Mouse (Mus musculus) T-cell, adult 2 months (primary cell): ENCODE data around the gene Csgalnact2.

Source experiments
- DNase-seq: peaks from one replicate; pipeline ENCODE4 v3.0.0; 2022; ENCODE audit warnings: low spot score

Csgalnact2 gene

DNA sequence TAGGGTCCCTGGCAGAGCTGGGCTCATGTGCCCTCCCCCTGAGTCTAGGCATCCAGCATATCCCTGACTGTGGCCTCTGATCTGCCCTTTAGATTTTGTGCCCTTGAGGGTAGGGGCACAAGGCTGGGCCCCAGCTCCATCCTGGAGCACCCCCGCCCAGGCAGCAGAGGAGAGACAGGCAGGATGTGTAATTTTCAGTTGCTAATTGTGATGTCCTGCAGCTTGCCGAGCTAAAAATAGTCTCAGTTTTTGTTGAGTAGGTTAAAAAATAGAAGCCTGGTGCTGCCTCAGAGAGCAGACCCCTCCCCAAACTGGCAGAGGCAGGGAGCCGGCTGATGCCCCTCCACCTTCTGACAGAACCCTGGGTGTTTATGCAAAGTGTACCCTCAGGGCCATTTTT is 64.8 kb downstream of the Csgalnact2 start:
- DNase-seq = no peak

DNA sequence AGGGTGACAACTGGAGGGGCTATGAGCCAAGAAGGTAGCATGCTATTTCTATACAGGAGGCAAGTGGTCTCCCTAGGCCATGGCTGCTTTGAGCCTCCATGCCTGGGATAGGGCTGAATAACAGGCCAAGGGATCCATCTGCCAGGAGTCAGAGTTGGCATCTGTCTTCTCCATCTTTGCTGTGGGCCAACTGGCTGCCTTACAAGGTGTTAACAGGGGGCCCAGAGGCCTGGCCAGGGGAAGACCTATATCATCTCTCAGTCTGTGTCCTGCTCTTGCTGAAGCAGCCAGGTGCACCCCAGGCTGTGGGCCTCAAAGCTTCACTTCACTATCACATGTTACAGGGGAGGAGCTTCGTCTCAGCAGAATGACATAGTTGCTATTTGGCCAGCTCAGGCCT is 66.8 kb downstream of the Csgalnact2 start:
- no peak for DNase-seq

DNA sequence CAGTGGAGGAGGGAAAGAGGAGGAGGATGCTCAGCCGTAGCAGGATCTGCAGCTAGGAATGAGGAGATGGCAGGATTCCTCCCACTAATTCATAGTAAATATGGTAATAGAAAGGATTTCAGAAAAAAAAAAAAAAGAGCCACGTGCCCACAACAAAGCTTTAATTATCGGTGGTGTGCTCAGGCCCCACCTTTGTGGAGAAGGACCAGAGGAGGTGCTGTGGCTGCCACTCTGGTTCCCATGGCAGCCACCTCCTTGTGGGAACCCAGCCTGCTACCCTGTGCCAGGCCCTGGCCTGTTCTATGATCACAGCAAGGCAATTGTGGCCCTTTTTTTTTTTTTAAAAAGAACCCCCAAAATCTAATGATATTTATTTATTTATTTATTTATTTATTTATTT is 67.5 kb downstream of the Csgalnact2 start:
- no peak for DNase-seq

DNA sequence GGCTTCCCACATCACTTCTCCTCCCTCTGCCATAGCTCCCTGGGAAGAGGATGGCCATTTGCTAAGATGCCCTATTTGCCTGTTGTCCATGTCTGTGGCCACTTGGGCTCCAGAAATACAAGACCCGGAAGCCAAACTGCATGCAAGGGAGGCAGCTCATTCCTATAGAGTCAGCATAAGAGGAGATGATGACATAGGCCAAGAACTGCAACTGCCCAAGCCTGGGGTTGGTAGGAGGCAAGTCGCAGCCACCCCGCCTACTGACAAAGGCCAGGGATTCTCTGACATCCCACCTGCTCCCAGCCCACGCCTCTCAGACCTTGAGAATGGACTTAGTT is 68.0 kb downstream of the Csgalnact2 start:
- no peak for DNase-seq

DNA sequence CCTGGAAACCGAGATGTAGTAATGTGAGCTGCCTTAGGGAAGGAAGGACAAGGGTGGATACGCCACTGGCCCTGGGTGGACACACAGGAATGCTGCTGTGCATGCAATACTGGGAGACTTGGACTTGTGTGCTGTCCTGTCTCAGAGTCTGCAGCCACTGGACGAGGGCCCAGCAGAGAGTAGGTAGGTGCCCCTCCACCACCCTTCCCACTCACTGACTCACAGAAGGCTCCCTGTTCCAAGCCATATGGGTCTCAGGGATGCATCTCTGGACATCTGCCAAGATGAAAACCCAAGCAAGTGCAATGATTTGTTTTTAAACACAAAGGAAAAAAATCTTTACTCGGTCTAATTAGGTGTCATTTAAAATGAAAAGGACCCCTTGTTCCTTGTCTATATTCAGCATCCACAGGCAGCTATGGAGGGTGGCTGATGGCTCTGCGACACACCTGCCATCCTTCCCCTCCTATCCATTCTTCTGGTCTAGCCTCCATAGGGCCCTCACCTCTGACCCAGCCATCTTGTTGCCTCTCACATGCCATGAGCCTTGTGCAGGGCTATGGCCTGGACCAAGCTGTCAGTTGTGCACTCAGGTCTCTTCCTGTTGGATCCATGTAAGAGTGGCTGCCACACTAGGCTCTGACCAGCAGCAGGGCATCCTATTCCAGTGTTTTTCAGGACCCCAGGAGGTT is 68.5 kb downstream of the Csgalnact2 start:
- DNase-seq = no peak

DNA sequence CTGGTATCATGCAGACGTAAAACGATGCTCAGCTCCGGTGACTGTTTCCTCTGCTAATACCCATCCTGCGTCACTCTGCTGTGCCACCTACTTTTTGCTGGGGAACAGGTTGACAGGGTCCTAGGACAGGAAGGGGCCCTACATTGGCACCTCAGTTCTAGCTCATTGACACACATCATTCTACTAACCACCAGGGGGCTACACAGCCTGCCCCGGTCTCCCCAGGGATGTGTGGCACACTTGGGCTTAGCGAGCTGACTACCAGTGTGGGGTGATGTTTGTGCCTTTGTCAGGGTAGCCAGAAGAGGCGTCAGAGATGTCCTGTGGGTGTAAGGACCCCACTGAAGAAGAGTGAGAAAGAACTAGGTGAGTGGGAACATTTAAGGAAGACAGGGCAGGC is 71.2 kb downstream of the Csgalnact2 start:
- DNase-seq = no peak

DNA sequence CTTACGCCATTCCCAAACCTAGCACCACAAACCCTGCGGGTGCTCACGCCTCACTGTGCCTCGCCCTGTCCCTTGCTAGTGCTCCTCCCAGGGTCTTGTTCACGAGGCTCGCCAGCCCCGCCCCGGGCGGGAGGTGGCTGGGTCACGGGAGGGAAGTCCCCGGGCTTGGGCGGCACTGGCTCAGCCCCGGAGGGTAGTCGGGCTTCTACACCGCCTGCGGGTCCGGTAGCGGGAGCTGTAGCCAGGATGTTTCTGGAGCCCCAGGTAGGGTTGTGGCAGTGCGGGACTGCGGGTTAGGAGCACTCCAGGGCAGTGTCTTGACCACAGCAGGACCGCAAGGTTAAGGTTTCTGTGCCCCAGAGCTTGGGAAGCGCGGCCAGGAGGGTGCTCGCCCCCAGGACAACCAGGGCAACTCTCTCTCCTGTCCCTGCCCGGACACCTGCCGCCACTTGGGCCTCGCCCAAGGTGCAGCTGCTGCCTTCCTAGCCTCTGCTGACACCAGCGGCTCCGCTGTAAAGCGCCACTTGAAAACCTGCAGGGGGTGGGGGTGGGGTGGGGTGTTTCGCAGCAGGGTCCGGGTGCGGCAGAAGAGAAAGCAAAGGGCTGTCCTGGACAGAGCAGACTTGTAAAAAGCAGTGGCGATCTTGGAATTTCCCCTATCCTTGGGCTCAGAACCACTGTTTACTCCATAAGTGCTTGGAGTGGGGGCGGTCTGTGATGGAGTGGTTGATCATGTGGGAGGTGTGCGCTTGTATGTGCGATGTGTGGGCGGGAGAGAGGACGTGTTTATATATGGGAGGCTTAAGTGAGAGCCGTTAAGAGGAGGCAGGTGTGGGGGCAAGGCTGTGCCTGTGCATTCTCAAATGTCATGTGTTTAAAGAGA is 72.5 kb downstream of the Csgalnact2 start:
- DNase-seq = peak; percentile 26

DNA sequence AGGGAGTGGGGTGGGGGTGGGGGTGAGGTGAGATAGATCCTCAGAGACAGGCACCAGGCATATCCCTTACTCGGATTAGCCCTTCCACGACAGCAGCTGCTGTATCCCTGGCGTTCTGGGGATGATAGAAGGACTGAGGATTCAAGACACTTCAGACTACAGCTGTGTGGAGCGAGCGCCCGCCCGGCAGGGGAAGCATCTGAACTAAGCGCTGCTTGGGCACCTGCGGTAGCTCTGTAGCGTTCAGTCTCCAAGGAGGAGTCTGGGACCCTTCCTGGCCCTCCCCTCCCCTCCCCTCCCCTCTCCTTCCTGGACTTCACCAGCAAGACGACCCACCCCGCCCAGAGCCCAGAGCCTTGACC is 73.1 kb downstream of the Csgalnact2 start:
- no peak for DNase-seq

DNA sequence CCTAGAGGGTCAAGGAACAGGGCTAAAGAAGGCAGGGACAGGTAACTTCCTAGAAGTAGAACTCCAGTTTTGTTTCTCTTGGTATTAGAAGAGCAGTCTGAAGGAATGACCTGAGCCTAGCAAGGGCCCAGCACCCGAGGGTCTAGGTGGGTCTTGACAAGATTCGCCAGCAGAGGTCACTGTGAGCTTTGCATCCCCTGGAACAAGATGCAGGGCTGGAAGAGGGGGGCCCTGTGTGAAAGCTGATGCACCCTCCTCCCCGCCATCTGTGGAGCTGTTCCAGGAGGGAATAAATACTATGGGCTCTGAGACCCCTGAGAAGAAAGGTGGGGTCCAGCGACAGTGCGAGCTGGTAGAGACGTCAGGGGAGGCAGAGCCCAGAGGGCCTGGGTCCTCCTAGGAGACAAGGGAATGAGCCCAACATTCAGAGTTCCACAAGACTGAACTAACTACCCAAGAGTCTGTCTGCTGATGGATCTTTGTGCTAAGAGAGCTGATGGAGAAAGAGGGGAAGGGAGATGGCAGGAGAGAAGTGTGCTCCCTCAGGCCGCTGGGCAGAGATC is 73.9 kb downstream of the Csgalnact2 start:
- peak; percentile 29 for DNase-seq

DNA sequence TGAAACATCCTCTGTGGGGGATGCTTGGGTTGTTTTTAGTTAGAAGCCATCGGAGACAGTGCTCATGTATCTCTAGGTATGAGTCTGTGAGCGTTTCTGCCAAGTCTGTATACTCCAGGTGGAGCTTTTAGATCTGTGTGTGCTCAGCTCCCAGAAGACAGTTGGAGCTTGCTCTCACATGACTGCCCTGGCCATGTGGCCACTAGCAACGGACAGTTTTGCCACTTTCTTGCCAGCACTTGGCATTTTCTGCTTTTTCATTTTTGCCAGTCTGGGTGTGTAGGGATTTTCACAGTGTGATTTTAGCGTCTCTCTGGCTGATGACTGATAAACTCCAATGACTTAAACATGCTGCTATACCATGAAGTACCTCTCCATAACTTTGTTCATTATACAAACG is 75.7 kb downstream of the Csgalnact2 start:
- DNase-seq = no peak

DNA sequence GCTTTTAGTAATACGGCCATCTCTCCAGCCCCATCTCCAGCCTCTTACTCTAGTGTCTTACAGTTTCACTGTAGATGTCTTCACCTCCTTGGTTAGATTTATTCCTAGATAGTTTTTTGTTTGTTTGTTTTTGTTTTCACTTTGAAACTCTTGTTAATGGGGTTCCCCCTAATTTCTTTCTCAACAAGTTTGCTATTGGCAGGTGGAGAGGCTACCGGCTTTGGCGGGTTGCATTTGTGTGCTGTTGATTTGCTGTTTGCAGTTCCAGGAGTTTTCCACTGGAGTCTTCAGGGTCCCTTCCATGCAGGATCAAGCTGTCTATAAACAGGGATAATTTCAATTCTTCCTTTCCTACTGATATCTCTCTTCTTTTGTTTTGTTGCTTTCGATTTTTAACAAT is 77.7 kb downstream of the Csgalnact2 start:
- DNase-seq = no peak
